ENCODE assay signal across 29 mouse cellular contexts in the genomic region with DNA sequence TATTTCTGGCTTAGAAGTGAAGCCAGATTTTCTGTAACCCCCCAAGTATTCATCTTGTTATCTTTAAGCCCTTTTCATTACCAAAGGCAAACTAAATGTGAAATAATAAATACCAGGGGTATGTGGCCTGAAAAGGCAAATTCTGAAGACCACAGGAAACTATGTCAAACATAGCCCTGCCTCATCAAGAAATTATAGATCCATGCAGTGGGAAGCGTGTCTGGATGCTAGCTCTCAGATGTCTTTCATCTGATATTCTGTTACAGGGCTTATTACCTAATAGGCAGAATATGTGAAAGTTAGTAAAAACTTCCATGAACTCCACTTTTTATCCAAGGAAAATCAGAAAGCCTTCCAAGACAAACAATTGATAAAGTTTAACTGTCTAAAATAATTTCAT.
"Had no signal": no experiment of that assay in that cellular context is flagged by ENCODE, and none has a peak within 500 bp of the region (broad histone marks: within the 10 kb centered on the region; RNA-seq: fewer than 3 reads in every experiment).

No protein-coding gene starts in this region.

- H3K4me1 ChIP-seq: embryonic facial prominence, embryonic 13.5 days; embryonic facial prominence, embryonic 15.5 days; forebrain, embryonic 10.5 days; forebrain, embryonic 12.5 days; forebrain, embryonic 13.5 days; forebrain, embryonic 15.5 days; heart, embryonic 10.5 days had no signal

- H3K36me3 ChIP-seq: embryonic facial prominence, embryonic 12.5 days; embryonic facial prominence, embryonic 13.5 days; embryonic facial prominence, embryonic 15.5 days; forebrain, embryonic 10.5 days; forebrain, embryonic 12.5 days; forebrain, embryonic 15.5 days; heart, embryonic 10.5 days had no signal

- DNase-seq: cerebellum, adult 8-10 months; cerebellum, adult 9-10 months; cerebellum, adult 9-11 months; cerebellum, postnatal 10 days; cerebellum, postnatal 14 days; cerebellum, postnatal 25 days; cerebellum, postnatal 36 days; embryo, embryonic 11 days; forebrain, postnatal 0 days; gastrocnemius, adult 2 months; gastrocnemius, postnatal 10 days; gastrocnemius, postnatal 14 days; gastrocnemius, postnatal 25 days; gastrocnemius, postnatal 36 days; heart, adult 11 months; heart, adult 18-20 months; heart, adult 2 months had no signal

- H3K9ac ChIP-seq: embryonic facial prominence, embryonic 12.5 days; embryonic facial prominence, embryonic 13.5 days; embryonic facial prominence, embryonic 15.5 days; forebrain, embryonic 12.5 days; forebrain, embryonic 13.5 days; forebrain, embryonic 15.5 days; forebrain, postnatal 0 days had no signal

- H3K4me2 ChIP-seq: embryonic facial prominence, embryonic 12.5 days; embryonic facial prominence, embryonic 13.5 days; embryonic facial prominence, embryonic 15.5 days; forebrain, embryonic 12.5 days; forebrain, embryonic 13.5 days; forebrain, embryonic 15.5 days; heart, embryonic 11.5 days had no signal

- ATAC-seq: forebrain, embryonic 13.5 days; forebrain, embryonic 14.5 days; forebrain, embryonic 15.5 days; forebrain, embryonic 16.5 days; forebrain, postnatal 0 days had no signal

- H3K9me3 ChIP-seq: embryonic facial prominence, embryonic 12.5 days; embryonic facial prominence, embryonic 13.5 days; embryonic facial prominence, embryonic 15.5 days; forebrain, embryonic 10.5 days; forebrain, embryonic 12.5 days; forebrain, embryonic 13.5 days; forebrain, embryonic 15.5 days; heart, embryonic 10.5 days had no signal

- H3K4me3 ChIP-seq: embryonic facial prominence, embryonic 12.5 days; embryonic facial prominence, embryonic 13.5 days; embryonic facial prominence, embryonic 15.5 days; erythroblast, embryonic 14.5 days; forebrain, embryonic 10.5 days; forebrain, embryonic 12.5 days; forebrain, embryonic 13.5 days; forebrain, embryonic 15.5 days; gastrocnemius, adult 2 months; heart, adult 2 months; heart, embryonic 10.5 days had no signal

- H3K27me3 ChIP-seq: embryonic facial prominence, embryonic 12.5 days; embryonic facial prominence, embryonic 13.5 days; embryonic facial prominence, embryonic 15.5 days; forebrain, embryonic 12.5 days; forebrain, embryonic 13.5 days; forebrain, embryonic 15.5 days had no signal

- H3K27ac ChIP-seq: embryonic facial prominence, embryonic 12.5 days; embryonic facial prominence, embryonic 13.5 days; embryonic facial prominence, embryonic 15.5 days; forebrain, embryonic 10.5 days; forebrain, embryonic 12.5 days; forebrain, embryonic 13.5 days; forebrain, embryonic 15.5 days; gastrocnemius, adult 2 months; heart, adult 2 months; heart, embryonic 10.5 days had no signal
